Mouse (Mus musculus) heart, embryonic 14.5 days (tissue): ENCODE data around the gene Cdyl2. TPM values are rescaled to one million over a fixed set of nuclear protein-coding genes. Genes with fewer than 3 reads are reported as not detected.

Experiments used
- ATAC-seq: fragments of 200-750 bp; cut with Nextera tagmentation; 2 replicates; pipeline ENCODE4 v1.8.0; 2017; ENCODE audit warnings: low read depth, moderate TSS enrichment; ENCODE audit not compliant: insufficient number of reproducible peaks, insufficient read depth, low FRiP score
- H3K27ac ChIP-seq, 2 experiments: fragments of 200-500 bp in 1 of 2; fragments of 300-500 bp in 1 of 2; sonication (generic) in 1 of 2; replicated peaks in 1 of 2; 2 replicates each; pipeline ENCODE4 v1.5.1; 2012 to 2014; ENCODE audit warnings: low read depth in 2 of 2, low read length in 2 of 2, control low read depth in 1 of 2, mild to moderate bottlenecking in 1 of 2, mixed read lengths in 1 of 2; ENCODE audit not compliant: control insufficient read depth in 1 of 2, insufficient read depth in 1 of 2
- H3K27me3 ChIP-seq: fragments of 300-500 bp; sonication (generic); 2 replicates; pipeline ENCODE4 v1.6.1; 2014; ENCODE audit warnings: mild to moderate bottlenecking, low read length, control low read depth; ENCODE audit not compliant: control insufficient read depth, insufficient read depth
- H3K36me3 ChIP-seq: fragments of 300-500 bp; sonication (generic); 2 replicates; pipeline ENCODE4 v1.6.1; 2014; ENCODE audit warnings: mild to moderate bottlenecking, control low read depth, low read length, mixed read lengths; ENCODE audit not compliant: control insufficient read depth, insufficient read depth
- H3K4me1 ChIP-seq, 2 experiments: fragments of 200-500 bp in 1 of 2; fragments of 300-500 bp in 1 of 2; sonication (generic) in 1 of 2; 2 replicates each; pipeline ENCODE4 v1.6.1; 2012 to 2014; ENCODE audit warnings: low read length in 2 of 2, control low read depth in 1 of 2, mixed read lengths in 1 of 2; ENCODE audit not compliant: control insufficient read depth in 2 of 2, insufficient read depth in 2 of 2
- H3K4me2 ChIP-seq: fragments of 300-500 bp; sonication (generic); 2 replicates; pipeline ENCODE4 v1.6.1; 2014; ENCODE audit warnings: mild to moderate bottlenecking, low read length
- H3K4me3 ChIP-seq, 2 experiments: fragments of 200-500 bp in 1 of 2; fragments of 300-500 bp in 1 of 2; sonication (generic) in 1 of 2; 2 replicates each; pipeline ENCODE4 v1.5.1; 2012 to 2014; ENCODE audit warnings: low read length in 2 of 2, mild to moderate bottlenecking in 2 of 2, control low read depth in 1 of 2, low read depth in 1 of 2, moderate library complexity in 1 of 2; ENCODE audit not compliant: control insufficient read depth in 1 of 2, insufficient read depth in 1 of 2
- H3K9ac ChIP-seq: fragments of 300-500 bp; sonication (generic); 2 replicates; pipeline ENCODE4 v1.6.1; 2014; ENCODE audit warnings: mild to moderate bottlenecking, low read length
- H3K9me3 ChIP-seq: fragments of 300-500 bp; sonication (generic); 2 replicates; pipeline ENCODE4 v1.6.1; 2016; ENCODE audit warnings: low read length, control low read depth; ENCODE audit not compliant: control insufficient read depth
- WGBS: fragments of 180-500 bp; shearing (Covaris S2); extraction: QIAGEN DNeasy Blood & Tissue Kit; methylation state at CpG from one replicate; pipeline ENCODE4 v1.1.7; 2014; 5-methylcytosine and 5-hydroxymethylcytosine counted together
- polyA plus RNA-seq: library from polyadenylated mRNA; unstranded; fragments of >200 nt; fragmentation: Nextera tagmentation; extraction: Ambion mirVana; gene quantifications from 2 replicates; pipeline ENCODE4 v1.2.1, GENCODE M21; 2014

The Cdyl2 gene
- 5.1 and 6.0 TPM in 2 replicates for polyA plus RNA-seq

DNA sequence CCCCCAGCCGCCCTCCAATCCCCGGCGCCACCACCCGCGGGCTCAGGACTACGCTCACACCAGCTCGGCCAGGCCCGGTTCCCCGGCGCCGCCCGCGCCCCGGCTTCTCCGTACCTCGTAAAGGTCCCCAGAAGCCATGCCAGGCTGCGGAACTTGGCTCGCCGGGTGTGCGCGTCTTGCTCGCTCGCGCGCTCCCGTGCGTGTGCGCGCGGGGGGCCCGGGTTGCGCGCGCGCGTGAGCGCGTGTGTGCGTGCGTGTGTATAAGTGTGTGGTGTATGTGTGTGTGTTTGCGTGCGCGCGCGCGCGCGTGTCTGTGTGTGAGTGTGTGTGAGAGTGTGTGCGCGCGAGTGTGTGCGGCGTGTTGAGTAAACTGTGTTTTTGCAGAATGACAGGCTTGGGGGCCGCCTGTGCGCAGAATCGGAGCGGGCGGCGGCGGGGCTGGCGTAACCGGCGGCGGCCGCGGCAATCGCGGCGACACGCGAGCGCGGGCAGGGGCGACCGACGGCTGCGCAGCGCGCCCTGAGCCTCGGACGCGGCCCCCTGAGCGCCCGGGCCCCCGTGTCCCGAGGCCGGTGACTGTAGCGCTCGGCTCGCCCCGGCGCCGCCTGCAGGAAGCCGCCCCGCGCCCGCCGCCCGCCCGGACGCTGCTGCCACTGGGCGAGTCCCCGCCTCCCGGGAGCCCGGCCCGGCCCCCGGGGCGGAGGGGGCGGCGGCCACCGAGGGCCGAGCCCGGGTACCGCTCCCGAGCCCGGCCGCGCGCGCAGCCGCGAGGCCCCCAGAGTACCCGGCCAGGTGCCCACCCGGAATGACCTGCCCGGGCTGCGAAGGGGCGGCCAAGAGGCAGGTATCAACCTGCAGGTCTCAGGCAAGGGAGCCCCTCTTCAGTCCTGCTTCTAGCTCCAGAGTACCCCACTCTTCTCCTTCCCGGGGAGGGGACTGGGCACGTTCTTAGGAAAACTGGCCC, at the start of gene Cdyl2:
Gene Cdyl2, minus strand, starts transcription at position 308 of the 964 bp plus-strand sequence.
- peak; percentile 76 for ATAC-seq
- Histone ChIP-seq H3K4me2 (peak within 1 kb of the TSS; percentile 87), H3K27ac (peak within 1 kb of the TSS; percentile 73 to 84), H3K4me3 (peak within 1 kb of the TSS; percentile 87 to 97), H3K36me3 (no peaks in the 10 kb centered on the region), H3K4me1 (peaks cover 0 to 7% of the 10 kb centered on the region in 2 experiments; a peak in 3 of 4 replicates), H3K9ac (peak within 1 kb of the TSS; percentile 88), H3K27me3 (peaks cover 11% of the 10 kb centered on the region), H3K9me3 (0 out of 2 replicates have a peak, but pooled peaks cover 3% of the 10 kb centered on the region)
- under 1% methylated on average over 112 of the region's 129 CpGs for WGBS

GRCm38 (mm10) chr8:116780594-116780993, 47.8 kb upstream of the Cdyl2 start:
- WGBS: 71% methylated on average over 8 of the region's 8 CpGs
- no peak overlapping the region for H3K4me2 ChIP-seq
- H3K9ac ChIP-seq: no peak overlapping the region
- no peak for ATAC-seq
- H3K9me3 ChIP-seq: no peaks in the 10 kb centered on the region
- no peak overlapping the region for H3K4me3 ChIP-seq
- H3K36me3 ChIP-seq: no peaks in the 10 kb centered on the region
- no peak overlapping the region for H3K27ac ChIP-seq
- H3K4me1 ChIP-seq: no peaks in the 10 kb centered on the region
- H3K27me3 ChIP-seq: no peaks in the 10 kb centered on the region

GRCm38 (mm10) chr8:116774220-116774619, 41.4 kb upstream of the Cdyl2 start:
- no peak for ATAC-seq
- no peak overlapping the region for H3K4me2 ChIP-seq
- no peaks in the 10 kb centered on the region for H3K27me3 ChIP-seq
- no peak overlapping the region for H3K4me3 ChIP-seq
- no peak overlapping the region for H3K27ac ChIP-seq
- no peak overlapping the region for H3K9ac ChIP-seq
- no peaks in the 10 kb centered on the region for H3K36me3 ChIP-seq
- 82% methylated on average over 5 of the region's 5 CpGs for WGBS
- no peaks in the 10 kb centered on the region for H3K4me1 ChIP-seq
- H3K9me3 ChIP-seq: no peaks in the 10 kb centered on the region

- ATAC-seq: no peak
- H3K4me1 ChIP-seq: no peaks in the 10 kb centered on the region
- no peak overlapping the region for H3K4me2 ChIP-seq
- WGBS: 84% methylated on average over 9 of the region's 9 CpGs
- H3K36me3 ChIP-seq: no peaks in the 10 kb centered on the region
- H3K27me3 ChIP-seq: no peaks in the 10 kb centered on the region
- H3K9me3 ChIP-seq: no peaks in the 10 kb centered on the region
- H3K9ac ChIP-seq: no peak overlapping the region
- no peak overlapping the region for H3K27ac ChIP-seq
- no peak overlapping the region for H3K4me3 ChIP-seq
Measured at GRCm38 (mm10) chr8:116772727-116773126, 39.9 kb upstream of the Cdyl2 start.

- ATAC-seq: no peak
- no peak overlapping the region for H3K27ac ChIP-seq
- no peaks in the 10 kb centered on the region for H3K9me3 ChIP-seq
- no peaks in the 10 kb centered on the region for H3K36me3 ChIP-seq
- H3K4me2 ChIP-seq: no peak overlapping the region
- H3K27me3 ChIP-seq: no peaks in the 10 kb centered on the region
- no peak overlapping the region for H3K4me3 ChIP-seq
- H3K4me1 ChIP-seq: no peaks in the 10 kb centered on the region
- H3K9ac ChIP-seq: no peak overlapping the region
- WGBS: 66% methylated on average over 7 of the region's 7 CpGs
Measured at GRCm38 (mm10) chr8:116771797-116772343, 39.1 kb upstream of the Cdyl2 start.

- no peak overlapping the region for H3K9ac ChIP-seq
- H3K27ac ChIP-seq: no peak overlapping the region
- H3K4me1 ChIP-seq: no peaks in the 10 kb centered on the region
- no peaks in the 10 kb centered on the region for H3K36me3 ChIP-seq
- no peak for ATAC-seq
- H3K4me2 ChIP-seq: no peak overlapping the region
- H3K9me3 ChIP-seq: no peaks in the 10 kb centered on the region
- WGBS: 77% methylated on average over 12 of the region's 12 CpGs
- no peak overlapping the region for H3K4me3 ChIP-seq
- H3K27me3 ChIP-seq: no peaks in the 10 kb centered on the region
Measured at GRCm38 (mm10) chr8:116770756-116771155, 38.0 kb upstream of the Cdyl2 start.

DNA sequence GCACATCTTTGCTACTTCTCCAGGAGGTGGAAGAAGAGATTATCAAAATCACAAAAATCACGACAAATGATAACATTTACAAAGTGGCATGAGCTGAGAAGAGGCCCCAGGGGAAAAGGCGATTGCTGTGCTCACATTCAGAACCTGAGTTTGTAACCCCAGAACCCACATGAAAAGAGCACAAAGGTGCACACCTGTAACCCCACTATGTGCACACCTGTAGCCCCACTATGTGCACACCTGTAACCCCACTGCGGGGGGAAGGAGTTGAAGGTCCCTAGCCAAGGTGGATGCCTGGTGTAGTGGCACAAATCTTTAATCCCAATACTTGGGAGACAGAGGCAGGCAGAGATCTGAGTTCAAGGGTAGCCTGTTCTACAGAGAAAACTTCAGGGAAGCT, 23.4 kb upstream of the Cdyl2 start:
- no peaks in the 10 kb centered on the region for H3K9me3 ChIP-seq
- H3K4me1 ChIP-seq: no peaks in the 10 kb centered on the region

More for the DNA sequence above, 23.4 kb upstream of the Cdyl2 start:
- no peak overlapping the region for H3K4me2 ChIP-seq
- no peak overlapping the region for H3K27ac ChIP-seq
- no peak for ATAC-seq
- 63% methylated on average over 3 of the region's 3 CpGs for WGBS
- no peak overlapping the region for H3K4me3 ChIP-seq
- no peaks in the 10 kb centered on the region for H3K36me3 ChIP-seq
- no peaks in the 10 kb centered on the region for H3K27me3 ChIP-seq
- no peak overlapping the region for H3K9ac ChIP-seq
